Mouse (Mus musculus) right cerebral cortex, postnatal 10 days (tissue): ENCODE data around the gene Snx30.

Experiments used
- DNase-seq, 2 experiments: peaks; one replicate each; pipeline ENCODE4 v3.0.0; 2021; ENCODE audit warnings: low spot score in 2 of 2

The Snx30 gene

DNA sequence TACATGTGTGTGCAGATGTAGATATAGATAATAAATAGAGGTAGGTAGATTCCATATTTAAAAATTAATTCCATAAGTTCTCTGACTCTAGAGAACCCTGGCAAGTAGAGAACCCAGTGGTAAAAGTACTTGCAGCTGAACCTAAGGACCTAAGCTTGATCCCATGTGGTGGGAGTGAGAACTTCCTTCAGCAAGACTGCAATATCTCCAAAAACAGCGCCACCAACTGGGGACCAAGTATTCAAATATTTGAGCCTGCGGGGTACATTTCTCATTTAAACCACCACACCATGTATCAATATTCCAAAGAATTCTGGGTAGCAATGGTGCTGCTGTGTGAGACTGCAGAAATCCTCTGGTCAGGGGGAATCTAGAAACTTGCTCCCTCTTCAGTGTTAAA, 11.5 kb upstream of the Snx30 start:
- DNase-seq = no peak

DNA sequence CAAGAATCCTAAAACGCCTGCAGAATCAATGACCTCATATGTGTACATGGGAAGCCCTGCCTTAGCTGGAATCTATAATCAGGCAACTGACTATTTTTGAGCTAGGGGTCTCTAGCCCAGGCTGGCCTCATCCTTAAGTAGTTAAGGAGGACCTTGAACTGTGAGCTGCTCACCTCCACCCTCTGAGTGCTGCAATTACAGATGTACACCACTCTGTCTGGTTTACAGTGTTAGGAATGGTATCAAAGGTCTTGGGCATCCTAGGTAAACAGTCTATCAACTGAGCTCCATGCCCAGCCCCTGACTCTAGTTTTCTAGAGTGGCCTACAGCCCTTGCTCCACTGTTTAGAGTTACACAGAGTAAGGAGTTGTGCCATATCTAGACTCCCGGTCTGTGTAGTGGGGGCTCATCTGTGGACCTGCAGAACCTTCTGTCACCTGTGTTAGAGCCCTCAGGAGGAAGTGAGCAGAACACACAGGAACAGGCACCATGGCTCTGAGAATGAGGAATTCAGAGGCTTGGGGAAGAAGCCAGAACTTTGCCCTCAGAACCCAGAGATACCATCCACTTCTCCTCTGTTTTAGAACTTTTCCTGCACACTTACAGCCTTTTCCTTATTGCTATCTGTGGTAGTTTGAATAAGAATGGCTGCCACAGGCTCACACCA, 9.7 kb upstream of the Snx30 start:
- no peak for DNase-seq

DNA sequence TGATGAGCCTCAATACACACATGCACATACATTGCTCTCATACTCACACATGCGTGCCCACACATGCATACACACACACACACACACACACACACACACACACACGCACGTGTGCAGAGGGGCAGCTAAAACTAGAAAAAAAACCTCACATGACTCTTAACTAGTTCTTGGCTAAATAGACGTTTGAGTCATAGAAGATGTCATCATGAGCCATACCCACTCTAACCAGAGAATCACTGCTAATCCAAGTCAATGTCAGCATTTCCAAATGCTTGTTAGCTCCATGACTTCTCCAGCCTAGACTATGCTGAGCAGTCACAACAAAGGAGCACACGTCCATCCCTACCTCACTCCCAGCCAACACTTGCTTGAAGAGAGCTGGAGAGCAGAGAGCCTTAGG, 5.5 kb upstream of the Snx30 start:
- no peak for DNase-seq

DNA sequence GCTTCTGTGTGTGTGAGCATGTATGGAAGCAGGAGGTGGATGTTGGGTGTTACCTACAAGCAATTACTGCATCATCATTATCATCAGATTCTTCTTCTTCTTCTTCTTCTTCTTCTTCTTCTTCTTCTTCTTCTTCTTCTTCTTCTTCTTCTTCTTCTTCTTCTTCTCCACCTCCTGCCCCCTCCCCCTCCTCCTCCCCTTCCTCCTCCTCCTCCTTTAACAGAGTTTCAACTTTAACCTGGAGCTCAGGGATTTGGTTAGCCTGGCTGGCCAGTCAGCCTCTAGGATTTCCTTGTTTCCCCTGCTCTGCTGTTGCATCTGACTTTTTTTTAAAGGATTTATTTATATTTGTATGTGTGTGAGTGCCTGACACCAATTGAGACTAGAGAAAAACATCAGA, 4.2 kb upstream of the Snx30 start, which contains the start of gene Inip:
Inip (minus strand) TSS at position 101 of the 400 bp plus-strand sequence.
- no peak for DNase-seq

DNA sequence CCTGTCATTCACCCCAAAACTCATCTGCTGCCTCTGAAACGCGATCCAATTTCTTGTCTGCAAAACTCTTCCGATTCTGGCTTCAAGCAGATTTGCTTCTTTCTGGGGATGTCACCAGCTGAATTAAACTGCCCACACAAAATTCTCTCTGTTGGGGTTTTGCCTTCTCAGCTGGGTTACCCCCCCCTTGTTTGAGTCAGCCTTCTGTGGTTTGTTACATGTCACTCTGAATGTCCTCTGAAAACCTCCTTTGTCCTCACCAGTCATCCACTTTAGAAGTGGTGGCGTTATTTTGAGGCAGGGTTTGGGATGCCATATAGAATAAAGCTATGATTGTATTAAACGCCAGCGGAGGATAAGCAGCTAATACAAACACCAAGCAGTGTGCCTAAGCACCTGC, 3.5 kb upstream of the Snx30 start:
- no peak for DNase-seq

DNA sequence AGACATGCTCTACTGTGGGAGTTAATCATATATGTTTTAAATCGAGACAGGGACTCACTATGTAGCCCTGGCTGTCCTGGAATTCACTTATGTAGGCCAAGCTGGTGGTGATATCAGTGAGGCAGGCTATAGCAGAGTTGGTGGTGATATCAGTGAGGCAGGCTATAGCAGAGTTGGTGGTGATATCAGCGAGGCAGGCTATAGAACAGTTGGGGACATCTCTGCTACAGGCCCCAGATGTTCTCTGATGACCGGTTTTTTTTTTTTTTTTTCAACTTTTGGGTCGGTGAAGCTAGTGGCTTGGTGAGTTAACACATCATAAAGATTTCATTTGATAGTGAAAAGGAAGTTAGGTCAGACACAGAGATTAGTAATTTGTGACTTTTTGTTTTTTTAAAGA, 2.8 kb upstream of the Snx30 start:
- DNase-seq = no peak

DNA sequence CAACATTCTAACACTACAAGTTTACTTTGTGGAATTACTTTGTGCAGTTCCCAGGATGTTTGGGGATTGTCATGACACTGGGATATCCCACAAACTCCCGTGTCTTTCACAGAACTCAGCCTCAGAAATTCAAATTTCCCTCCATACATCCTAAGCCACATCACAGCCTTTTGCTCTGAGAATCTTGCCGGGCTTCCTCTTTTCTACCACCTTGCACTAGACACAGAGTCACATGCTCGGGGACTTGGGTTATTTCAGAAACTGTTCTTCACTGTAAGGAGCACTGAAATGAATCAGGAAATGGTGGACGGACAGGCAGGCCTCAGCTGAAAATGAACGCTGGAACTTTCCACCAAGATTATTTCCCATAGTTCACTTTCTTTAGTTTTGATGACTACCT, 2.3 kb upstream of the Snx30 start:
- DNase-seq = no peak

DNA sequence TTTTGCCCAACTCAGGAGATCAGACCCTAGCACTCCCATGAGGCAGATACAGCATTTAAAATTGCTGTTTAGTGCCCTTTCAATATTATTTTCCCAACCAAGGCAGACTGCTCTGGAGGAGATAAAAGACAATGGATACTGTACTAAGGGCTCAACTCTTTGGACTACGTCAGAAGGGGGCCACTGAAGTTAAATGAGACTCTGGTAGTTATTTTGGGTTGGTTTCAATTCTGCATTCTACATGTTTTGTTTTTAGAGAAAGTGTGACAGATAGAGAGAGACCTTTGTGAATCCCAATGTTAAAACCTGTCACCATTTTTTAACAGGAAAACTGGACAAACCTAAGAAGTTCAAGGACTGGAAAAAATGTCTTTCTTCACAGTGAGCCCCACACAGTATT, 886 bp upstream of the Snx30 start:
- DNase-seq = no peak

DNA sequence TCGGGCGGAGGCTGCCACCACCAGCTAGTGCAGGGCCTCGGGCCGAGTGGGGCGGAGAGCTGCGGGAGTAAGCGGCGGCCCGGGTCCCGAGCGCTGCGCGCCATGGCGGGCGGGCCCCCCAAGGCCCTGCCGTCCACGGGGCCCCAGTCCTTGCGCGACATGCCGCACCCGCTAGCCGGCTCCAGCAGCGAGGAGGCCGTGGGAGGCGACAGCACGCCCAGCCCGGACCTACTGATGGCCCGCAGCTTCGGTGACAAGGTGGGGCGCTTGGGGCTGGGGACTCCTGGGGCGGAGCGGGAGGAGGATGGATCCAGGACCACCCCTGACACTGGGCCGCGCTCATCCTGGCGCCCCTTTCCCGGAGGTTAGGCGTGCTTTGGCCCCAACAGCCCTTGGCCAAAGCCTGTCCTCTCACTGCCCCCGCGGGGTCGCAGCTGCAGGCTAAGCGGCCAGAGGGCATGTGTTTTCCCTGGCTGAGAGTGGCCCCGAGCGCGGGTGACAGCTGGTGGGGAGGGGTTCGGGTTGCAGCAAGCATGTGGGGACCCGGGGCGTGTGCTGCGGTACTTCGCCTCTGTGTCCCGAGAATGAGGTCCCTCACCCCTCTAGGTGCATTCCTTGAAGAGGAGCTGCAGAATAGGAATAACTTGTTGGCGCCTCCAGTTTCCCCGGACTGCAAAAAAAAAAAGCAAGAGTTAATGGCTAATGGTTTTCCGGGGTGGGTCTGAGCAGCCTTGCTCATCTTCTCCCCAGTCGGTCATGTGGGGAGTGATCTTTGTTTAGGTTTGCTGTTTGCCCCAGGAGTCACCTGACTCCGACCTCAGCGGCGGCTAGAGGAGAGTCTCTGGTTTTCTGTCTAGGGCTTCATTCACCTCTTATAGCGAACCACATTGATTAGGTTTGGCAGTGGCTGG, 583 bp downstream of the Snx30 start:
- DNase-seq = peak in 1 of 2 experiments; percentile 62

DNA sequence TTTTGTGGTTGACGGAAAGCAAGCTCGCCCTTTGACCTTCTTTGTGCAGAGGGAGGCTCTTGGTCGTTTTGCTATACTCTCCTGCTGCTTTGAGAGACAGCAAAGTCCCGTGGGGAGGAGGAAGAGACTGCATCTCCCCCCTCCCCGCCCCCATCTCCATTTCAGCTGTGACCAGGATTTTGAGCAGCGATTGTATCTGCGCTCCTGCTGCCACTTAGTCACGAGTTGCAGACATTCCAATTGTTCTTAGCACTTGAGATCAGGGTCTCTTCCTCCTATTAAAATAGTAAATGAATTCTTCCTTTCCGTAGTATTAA, 1.2 kb downstream of the Snx30 start:
- DNase-seq = no peak

DNA sequence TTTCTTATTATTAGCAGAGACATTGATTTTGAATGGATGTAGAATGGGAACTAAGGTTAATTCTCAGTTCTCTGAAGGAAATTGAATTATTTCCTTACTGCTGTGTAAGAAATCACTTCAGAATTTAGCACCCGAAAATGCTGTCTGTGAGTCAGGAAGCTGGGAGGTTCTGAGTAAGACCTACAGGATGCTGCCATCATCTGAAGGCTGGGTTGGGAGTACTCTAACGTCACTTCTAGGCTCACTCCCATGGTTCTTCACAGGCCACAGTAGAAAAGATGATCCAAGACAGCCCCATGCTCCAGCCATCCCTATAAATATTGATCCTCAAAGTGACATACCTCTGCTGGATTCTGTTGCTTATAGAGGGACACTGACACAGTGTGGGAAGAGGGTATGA, 1.9 kb downstream of the Snx30 start:
- DNase-seq = no peak

DNA sequence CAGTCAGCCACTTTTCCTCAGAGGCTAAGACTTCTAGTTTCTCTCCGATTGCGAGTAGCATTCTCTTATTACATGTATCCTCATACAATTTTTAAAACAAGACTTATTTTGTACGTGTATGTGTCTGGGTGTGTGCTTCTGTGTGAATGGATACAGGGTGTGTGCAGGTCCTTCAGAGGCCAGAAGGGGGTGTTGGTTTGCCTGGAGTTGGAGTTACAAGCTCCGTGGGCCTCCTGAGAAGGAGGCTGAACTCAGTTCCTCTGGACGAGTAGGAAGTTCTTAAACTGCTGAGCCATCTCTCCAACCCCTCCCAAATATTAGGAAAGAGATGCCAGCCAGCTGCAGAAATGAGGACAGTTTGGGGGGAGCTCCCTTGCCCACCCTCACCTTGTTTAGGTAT, 2.8 kb downstream of the Snx30 start:
- DNase-seq = no peak

DNA sequence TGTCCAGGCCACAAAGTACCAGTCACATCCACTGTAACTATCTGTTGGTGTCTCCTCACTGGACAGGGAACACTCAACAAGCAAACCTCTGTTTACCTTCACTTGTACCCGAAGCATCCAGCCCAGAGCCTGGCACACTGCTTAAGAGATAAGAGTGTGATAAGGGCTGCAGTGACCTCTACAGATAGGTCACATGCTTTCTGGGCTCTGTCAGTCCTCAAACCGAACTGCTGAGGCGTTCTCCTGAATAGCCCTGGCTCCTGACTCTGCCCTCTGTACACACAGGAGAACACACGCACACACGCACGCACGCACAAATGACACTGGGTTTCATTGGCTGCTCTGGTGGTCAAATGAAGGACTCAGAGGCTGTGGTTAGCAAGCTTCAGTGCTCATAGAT, 8.5 kb downstream of the Snx30 start:
- no peak for DNase-seq

DNA sequence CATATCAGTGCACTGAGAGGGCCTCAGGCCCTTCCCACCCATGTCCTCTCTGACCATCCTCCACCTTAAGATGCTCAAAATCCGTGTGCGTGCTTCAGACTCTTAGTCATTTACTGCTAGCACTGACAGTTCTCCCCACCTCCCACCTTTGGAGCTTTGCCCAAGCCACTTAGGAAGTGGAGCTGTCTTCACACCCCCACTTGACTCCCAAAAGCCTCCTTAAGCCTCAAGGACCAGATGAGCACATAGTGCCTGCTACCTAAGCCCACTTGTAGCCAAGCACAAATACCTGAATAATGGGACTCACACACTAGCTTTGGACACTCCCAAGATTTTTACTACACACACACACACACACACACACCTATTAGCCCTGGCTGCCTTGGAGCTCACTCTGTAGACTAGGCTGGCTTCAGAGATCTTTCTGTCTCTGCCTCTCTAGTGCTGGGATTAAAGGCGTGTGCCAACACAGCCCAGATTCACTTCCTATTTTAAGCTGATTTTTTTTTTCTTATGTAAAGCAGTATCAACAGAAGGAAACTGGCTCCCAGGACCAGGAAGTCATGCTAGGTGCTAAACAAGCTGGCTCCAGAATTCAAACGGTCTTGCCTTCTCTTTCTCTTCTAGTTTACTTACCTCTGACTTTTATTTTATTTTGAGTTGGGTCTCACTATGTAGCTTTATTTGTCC, 9.6 kb downstream of the Snx30 start:
- no peak for DNase-seq

DNA sequence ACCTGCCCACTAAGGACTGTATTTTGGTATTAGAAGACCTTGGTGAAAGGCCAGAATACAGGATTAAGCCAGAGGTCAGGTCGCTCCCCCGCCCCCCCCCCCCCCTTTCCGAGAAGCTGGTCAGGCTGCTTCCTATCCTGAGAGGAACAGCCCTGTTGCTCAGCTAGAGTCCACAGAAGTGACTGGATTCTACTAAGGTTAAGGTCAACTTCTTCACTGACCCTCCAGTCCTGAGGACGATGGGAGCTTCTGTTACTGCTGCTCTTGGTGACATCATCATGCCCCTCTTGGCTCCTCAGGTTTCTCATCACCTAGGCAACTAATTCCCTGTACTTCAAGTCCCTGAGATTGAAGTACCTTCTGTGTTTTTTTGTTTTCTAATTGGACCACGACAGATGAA, 10.4 kb downstream of the Snx30 start:
- DNase-seq = no peak

DNA sequence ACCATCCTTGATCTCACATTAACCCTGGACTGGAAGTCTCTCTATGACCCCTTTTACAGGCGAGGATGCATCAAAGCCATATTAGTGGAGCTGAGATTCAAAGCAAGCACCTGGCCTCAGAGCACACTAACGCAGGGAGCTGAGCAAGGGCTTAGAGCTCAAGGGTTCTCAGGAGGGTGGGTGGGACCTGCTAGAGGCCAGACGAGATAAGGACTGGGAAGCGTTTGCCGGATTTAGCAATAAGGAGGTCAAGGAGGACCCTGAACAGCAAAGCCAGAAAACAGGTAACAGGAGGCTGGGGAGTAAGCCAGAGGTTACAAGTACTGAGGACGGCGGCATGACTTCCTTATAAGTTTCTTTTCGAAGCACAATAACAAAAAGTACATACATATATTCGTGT, 10.8 kb downstream of the Snx30 start:
- DNase-seq = no peak

DNA sequence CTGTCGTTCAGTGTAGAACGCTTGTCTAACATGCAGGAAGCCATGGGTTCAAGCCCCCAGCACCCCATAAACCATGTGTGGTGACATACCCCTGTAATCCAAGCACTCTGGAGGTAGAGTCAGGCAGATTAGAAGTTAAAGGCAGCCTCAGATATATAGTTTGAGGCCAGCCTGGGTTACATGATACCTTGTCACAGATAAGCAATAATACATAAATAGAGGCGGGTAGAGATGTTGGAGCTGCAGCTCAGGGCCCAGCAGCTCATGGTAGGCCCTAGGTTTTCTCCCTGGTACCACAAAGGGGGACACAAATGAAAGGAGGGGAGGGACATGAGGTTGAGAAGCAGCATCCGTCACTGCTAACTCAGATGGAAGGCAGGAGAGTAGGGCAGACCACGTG, 12.2 kb downstream of the Snx30 start:
- no peak for DNase-seq

DNA sequence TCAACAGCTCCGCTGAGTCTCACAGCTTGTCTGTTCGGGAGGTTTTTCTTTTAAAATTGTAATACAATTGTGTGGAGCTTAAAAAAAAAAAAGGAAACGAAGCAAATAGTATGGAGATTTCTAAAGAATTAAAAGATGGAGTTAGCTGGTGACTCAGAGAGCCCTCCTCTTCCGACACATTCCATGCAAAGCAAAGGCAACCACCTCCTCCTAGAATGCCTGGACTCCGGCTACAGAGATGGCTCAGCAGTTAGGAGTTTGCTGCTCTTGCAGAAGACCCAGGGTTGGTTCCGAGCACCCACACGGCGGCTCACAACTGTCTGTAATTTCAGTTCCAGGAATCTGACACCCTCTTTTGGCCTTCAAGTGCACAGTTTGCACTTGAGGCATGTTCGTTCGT, 12.9 kb downstream of the Snx30 start:
- DNase-seq = no peak

DNA sequence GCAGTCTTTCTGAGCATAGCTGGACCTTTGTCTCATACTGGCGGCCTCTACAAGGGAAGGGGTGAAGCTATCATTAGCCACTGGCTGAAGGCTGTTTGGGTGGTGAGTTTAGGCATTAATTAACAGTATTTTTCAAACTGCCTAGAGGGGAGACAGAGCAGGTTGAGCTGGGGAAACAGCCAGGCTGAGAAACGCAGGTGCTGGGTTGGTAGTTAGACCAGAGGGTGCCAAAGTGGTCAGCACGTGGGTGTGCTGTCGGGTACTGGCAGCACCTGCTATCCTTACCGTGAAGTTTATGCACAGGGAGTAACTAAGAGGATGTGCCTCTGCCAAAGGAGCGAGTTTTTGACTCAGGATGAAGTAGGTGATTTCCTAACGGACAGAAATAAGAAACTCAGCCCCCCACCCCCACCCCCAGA, 13.4 kb downstream of the Snx30 start:
- no peak for DNase-seq

DNA sequence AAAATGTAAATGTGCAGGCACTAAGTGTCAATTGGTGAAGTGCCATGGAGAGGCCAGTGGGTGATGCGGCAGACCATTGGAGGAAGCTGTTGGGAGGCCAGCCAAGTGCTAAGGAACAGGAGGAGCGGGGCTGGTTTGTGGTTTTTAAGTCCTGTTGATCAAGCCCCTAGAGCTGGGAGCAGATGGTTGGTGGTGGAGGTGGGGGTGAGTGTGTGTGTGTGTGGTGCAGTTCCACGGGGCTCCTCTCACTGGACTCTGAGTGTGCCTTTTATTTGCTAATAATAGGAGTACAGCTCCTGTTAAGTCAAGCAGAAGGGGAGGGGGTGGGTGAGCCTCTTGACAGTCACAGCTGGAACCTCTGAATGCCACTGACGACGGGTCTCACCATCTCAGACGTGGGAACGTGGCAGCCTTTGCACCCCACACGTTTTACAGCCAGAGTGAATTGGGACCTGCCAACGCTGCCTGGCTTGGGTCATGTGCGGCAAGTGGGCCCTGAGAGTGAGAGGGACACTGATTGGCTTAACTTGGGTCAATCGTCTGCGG, 13.9 kb downstream of the Snx30 start:
- DNase-seq = peak; percentile 57 to 64

DNA sequence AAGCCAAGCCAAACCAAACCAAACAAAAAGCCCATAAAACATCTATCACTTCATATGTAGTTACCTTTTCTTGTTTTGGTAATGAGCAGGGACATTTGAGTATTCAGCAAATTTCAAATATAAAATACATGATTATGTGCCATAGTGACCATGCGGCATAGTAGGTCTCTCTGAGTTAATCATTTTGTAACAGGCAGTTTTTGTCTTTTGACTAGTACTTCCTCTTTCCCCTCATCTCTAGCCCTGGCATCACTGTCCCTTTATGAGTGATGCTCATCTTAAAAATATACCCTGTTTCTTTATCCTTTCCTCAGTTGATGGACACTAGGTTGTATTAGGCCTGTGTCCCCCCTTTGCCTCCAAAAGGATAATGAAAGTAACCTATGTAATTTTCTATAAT, 15.9 kb downstream of the Snx30 start:
- no peak for DNase-seq

DNA sequence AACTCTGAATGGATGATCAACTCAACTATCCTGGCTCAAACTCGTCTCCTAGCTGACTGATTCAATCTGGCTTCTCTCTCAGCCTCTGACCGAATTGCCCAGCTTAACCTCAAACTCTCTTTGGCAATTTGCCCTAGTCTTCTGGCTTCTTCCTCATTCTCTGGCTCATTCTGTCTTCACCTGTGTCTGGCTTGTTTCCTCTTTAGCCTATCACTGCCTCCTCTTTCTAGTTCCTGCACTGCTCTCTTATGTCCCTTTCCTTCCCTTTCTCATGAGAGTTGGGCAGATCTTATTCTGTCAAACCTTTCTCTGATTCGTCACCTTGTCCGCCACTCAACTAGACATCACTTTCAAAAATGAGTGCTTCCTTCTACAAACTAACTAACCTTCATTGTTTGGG, 16.5 kb downstream of the Snx30 start:
- DNase-seq = no peak

DNA sequence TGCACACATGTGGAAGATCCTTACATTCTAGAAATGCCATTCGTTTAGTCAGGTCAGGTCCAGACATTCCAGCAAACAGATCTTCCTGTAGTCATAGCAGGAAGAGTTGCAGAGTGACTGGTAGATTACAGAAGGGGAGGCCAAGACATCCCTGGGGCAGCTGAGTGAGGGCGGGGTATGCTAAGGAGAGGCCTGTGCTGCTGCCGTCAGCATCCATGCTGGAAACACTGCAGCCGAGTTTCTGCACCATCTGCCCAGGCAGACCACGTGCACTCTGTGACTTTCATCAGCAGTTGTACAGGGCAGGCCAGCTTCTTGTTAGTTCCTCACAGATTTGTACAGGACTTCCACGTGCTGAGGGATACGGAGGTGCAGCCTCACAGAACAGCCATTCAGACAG, 17.8 kb downstream of the Snx30 start:
- DNase-seq = peak; percentile 65 to 77
